Mouse (Mus musculus) liver, postnatal 0 days (tissue): ENCODE measurements around the gene Timm44. TPM values are rescaled to one million over a fixed set of nuclear protein-coding genes. Genes with fewer than 3 reads are reported as not detected.

Experiments used
- ATAC-seq: fragments of 200-750 bp; cut with Nextera tagmentation; 2 replicates; pipeline ENCODE4 v1.8.0; 2017; ENCODE audit warnings: mild to moderate bottlenecking, moderate library complexity
- DNase-seq: peaks from one replicate; pipeline ENCODE4 v3.0.0-alpha.2; 2016
- H3K27ac ChIP-seq: fragments of 300-500 bp; sonication (generic); 2 replicates; pipeline ENCODE4 v1.5.1; 2014; ENCODE audit warnings: antibody characterized with exemption, moderate library complexity, mild to moderate bottlenecking, low read depth
- H3K27me3 ChIP-seq: fragments of 300-500 bp; sonication (generic); 2 replicates; pipeline ENCODE4 v1.6.1; 2014; ENCODE audit warnings: low read length, control low read depth, mixed read lengths; ENCODE audit not compliant: insufficient read depth
- H3K36me3 ChIP-seq: fragments of 300-500 bp; sonication (generic); replicated peaks from 2 replicates; pipeline ENCODE4 v1.6.1; 2014; ENCODE audit warnings: mild to moderate bottlenecking, control low read depth, low read length, moderate library complexity, mixed read lengths; ENCODE audit not compliant: insufficient read depth
- H3K4me1 ChIP-seq: fragments of 300-500 bp; sonication (generic); 2 replicates; pipeline ENCODE4 v1.6.1; 2014; ENCODE audit warnings: antibody characterized with exemption, mild to moderate bottlenecking, control low read depth; ENCODE audit not compliant: insufficient read depth
- H3K4me2 ChIP-seq: fragments of 300-500 bp; sonication (generic); 2 replicates; pipeline ENCODE4 v1.6.1; 2014; ENCODE audit warnings: low read depth, mild to moderate bottlenecking, low read length, moderate library complexity, mixed read lengths
- H3K4me3 ChIP-seq: fragments of 300-500 bp; sonication (generic); 2 replicates; pipeline ENCODE4 v1.5.1; 2014; ENCODE audit warnings: low read depth, low read length
- H3K9ac ChIP-seq: fragments of 300-500 bp; sonication (generic); replicated peaks from 2 replicates; pipeline ENCODE4 v1.6.1; 2014; ENCODE audit warnings: mild to moderate bottlenecking, moderate library complexity
- H3K9me3 ChIP-seq: fragments of 300-500 bp; sonication (generic); 2 replicates; pipeline ENCODE4 v1.6.1; 2016; ENCODE audit warnings: mild to moderate bottlenecking, control low read depth, low read length, mixed read lengths
- CTCF ChIP-seq: sonication (generic); IDR thresholded peaks from 2 replicates; pipeline ENCODE4 v1.5.1; 2016; ENCODE audit warnings: antibody characterized with exemption, low read depth
- EP300 ChIP-seq: IDR thresholded peaks from 2 replicates; pipeline ENCODE4 v1.6.1; 2016; ENCODE audit warnings: antibody characterized with exemption, low read depth, mild to moderate bottlenecking
- WGBS: fragments of 180-500 bp; shearing (Covaris S2); extraction: QIAGEN DNeasy Blood & Tissue Kit; methylation state at CpG from one replicate; pipeline ENCODE4 v1.1.7; 2014; ENCODE audit not compliant: insufficient replicate concordance; 5-methylcytosine and 5-hydroxymethylcytosine counted together
- polyA plus RNA-seq: library from polyadenylated mRNA; unstranded; fragments of >200 nt; fragmentation: Nextera tagmentation; extraction: Ambion mirVana; gene quantifications from 2 replicates; pipeline ENCODE4 v1.2.1, GENCODE M21; 2015

Timm44 gene
- polyA plus RNA-seq, 1 experiment from 2014 or later: 28.1 TPM

- DNase-seq: peak; percentile 42
- Histone ChIP-seq H3K4me2 (no peak overlapping the region), H3K4me1 (no peaks in the 10 kb centered on the region), H3K27me3 (no peaks in the 10 kb centered on the region), H3K27ac (no peak overlapping the region), H3K36me3 (peaks cover 77% of the 10 kb centered on the region), H3K9ac (no peak overlapping the region), H3K9me3 (no peaks in the 10 kb centered on the region), H3K4me3 (no peak overlapping the region)
- TF ChIP-seq CTCF (peak; percentile 58), EP300 (no peak)
- ATAC-seq: peak; percentile 57; the same call in 1 of the 2 replicates
- WGBS: 80% methylated on average over 15 of the region's 15 CpGs
These were observed 8.1 kb downstream of the Timm44 start for GRCm38 (mm10) chr8:4267627-4268026.

DNA sequence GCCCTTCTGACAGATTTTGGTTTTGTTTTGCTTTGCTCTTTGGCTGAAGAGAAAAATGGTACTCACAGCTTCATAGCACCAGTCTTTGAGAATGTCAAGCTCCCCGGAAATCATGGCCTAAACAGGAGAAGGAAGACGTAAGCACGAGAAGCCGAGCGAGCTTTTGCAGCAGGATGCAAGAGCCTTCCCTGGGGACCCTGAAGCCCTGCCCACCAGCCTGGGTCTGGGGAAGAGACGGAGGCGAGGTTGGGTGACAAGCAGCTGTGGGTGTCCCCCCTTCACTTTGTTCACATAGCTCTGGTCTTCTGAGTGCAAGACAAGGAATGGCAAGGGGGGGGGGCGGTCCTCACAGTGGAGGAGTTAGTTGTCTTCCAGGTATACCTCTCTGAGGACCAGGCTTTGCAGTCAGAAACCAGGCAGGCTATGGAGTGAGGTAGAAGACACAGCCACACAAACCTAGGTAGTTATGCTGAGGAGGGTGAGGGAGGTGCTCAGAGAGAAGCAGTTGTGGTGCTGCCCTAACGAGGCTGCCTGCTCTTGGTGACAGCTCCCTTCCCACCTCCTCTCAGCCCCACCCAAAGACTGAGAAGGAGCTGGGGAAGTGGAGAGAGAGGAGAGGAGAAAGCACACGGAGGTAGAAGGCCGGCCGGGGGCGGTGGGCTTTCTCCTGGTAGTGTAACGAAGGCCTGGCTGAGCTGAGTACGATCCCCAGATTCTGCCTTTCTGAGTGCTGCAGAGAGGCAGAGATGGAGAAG is 10.4 kb downstream of the Timm44 start:
- ATAC-seq (no peak), DNase-seq (no peak)
- Histone ChIP-seq H3K4me2 (no peak overlapping the region), H3K27ac (no peak overlapping the region), H3K9ac (no peak overlapping the region), H3K4me1 (no peaks in the 10 kb centered on the region), H3K36me3 (peaks cover 84% of the 10 kb centered on the region), H3K9me3 (no peaks in the 10 kb centered on the region), H3K4me3 (no peak overlapping the region), H3K27me3 (no peaks in the 10 kb centered on the region)
- WGBS: 84% methylated on average over 15 of the region's 15 CpGs
- TF ChIP-seq EP300 (no peak), CTCF (no peak)

- H3K4me1 ChIP-seq: peaks cover 13% of the 10 kb centered on the region
- no peak overlapping the region for H3K4me2 ChIP-seq
- TF ChIP-seq CTCF (no peak), EP300 (no peak)
- no peak overlapping the region for H3K27ac ChIP-seq
- WGBS: 68% methylated on average over 8 of the region's 8 CpGs
- H3K4me3 ChIP-seq: no peak overlapping the region
- no peak overlapping the region for H3K9ac ChIP-seq
- no peaks in the 10 kb centered on the region for H3K27me3 ChIP-seq
- H3K9me3 ChIP-seq: no peaks in the 10 kb centered on the region
- peaks cover 73% of the 10 kb centered on the region for H3K36me3 ChIP-seq
- ATAC-seq: no peak
- DNase-seq: no peak
These were observed 12.5 kb downstream of the Timm44 start for GRCm38 (mm10) chr8:4263105-4263791.

DNA sequence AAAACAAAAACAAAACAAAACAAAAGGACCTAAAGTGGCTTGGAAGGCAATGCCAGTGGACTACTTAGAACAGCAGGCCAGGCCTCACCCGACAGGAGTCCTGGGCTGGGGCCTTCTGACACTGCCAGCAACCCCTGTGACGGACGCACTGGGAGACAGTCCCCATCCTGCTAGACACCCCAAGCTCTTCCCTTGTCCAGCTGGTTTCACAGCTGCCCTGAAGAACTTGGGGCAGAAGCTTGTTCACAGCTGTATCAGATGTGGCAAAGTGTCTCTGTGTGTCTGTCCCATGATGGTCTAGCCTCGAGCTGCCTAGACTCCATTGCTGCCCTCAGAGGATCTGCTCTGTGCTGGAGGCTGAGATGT is 15.9 kb downstream of the Timm44 start:
- H3K4me3 ChIP-seq: no peak overlapping the region
- peaks cover 16% of the 10 kb centered on the region for H3K4me1 ChIP-seq
- ATAC-seq (no peak), DNase-seq (no peak)
- no peaks in the 10 kb centered on the region for H3K9me3 ChIP-seq
- WGBS: 85% methylated on average over 4 of the region's 4 CpGs
- H3K27ac ChIP-seq: no peak overlapping the region
- peaks cover 41% of the 10 kb centered on the region for H3K36me3 ChIP-seq
- H3K4me2 ChIP-seq: no peak overlapping the region
- no peaks in the 10 kb centered on the region for H3K27me3 ChIP-seq
- no peak for TF ChIP-seq EP300
- no peak for TF ChIP-seq CTCF
- H3K9ac ChIP-seq: no peak overlapping the region

- H3K4me2 ChIP-seq: peak within 1 kb of the TSS; percentile 100
- H3K27me3 ChIP-seq: no peaks in the 10 kb centered on the region
- peak; percentile 97 for DNase-seq
- TF ChIP-seq EP300 (no peak), CTCF (no peak)
- peaks cover 39% of the 10 kb centered on the region for H3K36me3 ChIP-seq
- H3K9ac ChIP-seq: peak within 1 kb of the TSS; percentile 62
- WGBS: 10% methylated on average over 29 of the region's 33 CpGs
- peaks cover 16% of the 10 kb centered on the region for H3K4me1 ChIP-seq
- no peaks in the 10 kb centered on the region for H3K9me3 ChIP-seq
- H3K4me3 ChIP-seq: peak within 1 kb of the TSS; percentile 61
- H3K27ac ChIP-seq: peak within 1 kb of the TSS; percentile 48; the same call in 1 of the 2 replicates
- ATAC-seq: peak; percentile 93
These were observed 16.4 kb downstream of the Timm44 start, which contains the start of gene Ctxn1 for GRCm38 (mm10) chr8:4259125-4259804. Gene Ctxn1, minus strand, starts transcription at chr8:4259274.

- Histone ChIP-seq H3K27ac (no peak overlapping the region), H3K4me3 (peak overlapping the region; percentile 61), H3K9ac (peak overlapping the region; percentile 62), H3K4me1 (peaks cover 22% of the 10 kb centered on the region), H3K4me2 (peak overlapping the region; percentile 100), H3K36me3 (peaks cover 36% of the 10 kb centered on the region), H3K27me3 (no peaks in the 10 kb centered on the region), H3K9me3 (no peaks in the 10 kb centered on the region)
- no peak for TF ChIP-seq EP300
- TF ChIP-seq CTCF: no peak
- DNase-seq (no peak), ATAC-seq (peak; percentile 66)
- WGBS: 1% methylated on average over 24 of the region's 32 CpGs
These were observed 17.0 kb downstream of the Timm44 start for GRCm38 (mm10) chr8:4258678-4259077.
